8 mouse cellular contexts compared by ENCODE assay signal in the genomic region with DNA sequence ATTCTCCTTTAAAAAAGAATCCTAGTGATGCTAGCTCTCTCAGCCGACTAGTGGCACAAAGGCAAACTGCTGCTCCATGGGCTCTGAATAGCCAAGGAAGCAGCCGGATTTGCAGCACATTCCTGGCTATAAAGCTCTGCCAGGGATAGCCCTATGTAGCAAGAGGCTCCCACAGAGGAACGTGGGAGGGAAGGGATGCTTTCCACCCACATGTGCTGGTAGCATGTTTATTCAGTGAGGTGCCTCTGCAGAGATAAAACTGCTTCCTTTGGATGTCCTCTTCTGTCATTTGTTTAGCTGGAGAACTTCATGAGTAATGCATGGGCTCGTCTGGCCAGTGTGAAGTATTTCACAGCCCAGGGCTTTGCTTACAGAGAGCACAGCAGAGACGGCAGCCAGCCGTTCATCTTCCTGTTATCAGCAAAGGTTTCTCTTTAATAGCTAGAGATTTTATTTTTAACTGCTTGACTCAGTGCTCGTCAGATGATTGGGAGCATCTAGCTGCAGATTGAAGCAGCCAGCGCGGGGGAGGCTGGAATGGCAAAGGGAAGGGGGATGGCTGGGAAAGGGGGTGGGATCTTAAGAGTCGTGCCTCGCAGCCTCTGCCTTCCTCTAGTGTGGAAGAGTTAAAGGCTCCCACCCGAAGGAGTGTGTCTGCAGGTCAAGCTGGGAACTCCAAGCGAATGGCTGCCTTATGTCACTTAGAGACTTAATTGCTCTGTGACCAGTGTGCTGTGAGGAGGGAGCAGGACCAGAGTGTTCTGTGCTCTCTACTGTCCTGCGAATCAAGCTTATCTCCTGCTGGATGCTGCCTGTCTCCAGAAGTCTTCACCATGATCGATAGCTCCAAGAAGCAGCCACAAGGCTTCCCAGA.
DNase-seq lines count a peak whose midpoint lies in the region; ATAC-seq and TF ChIP-seq lines count a peak whose summit lies in the region.

No protein-coding gene starts in this region.

- peak overlapping the region; percentile 60 for H3K27ac ChIP-seq in embryonic fibroblast, embryonic 13.5 days (ENCODE audit: insufficient read depth, low read length)
- H3K27ac ChIP-seq in heart, embryonic 11.5 days (ENCODE audit: low read depth, low read length), result peak overlapping the region; percentile 84
- H3K27ac ChIP-seq in kidney, embryonic 15.5 days, result peak overlapping the region; percentile 86
- H3K27ac ChIP-seq in limb, embryonic 13.5 days, result no peak overlapping the region
- H3K27ac ChIP-seq in midbrain, postnatal 0 days (ENCODE audit: low read depth, low read length), result peak overlapping the region; percentile 77

- H3K9ac ChIP-seq in heart, embryonic 11.5 days (ENCODE audit: low read depth, low read length), result peak overlapping the region; percentile 39; the same call in 1 of the 2 replicates
- no peak overlapping the region for H3K9ac ChIP-seq in kidney, embryonic 15.5 days
- H3K9ac ChIP-seq in limb, embryonic 13.5 days, result peak overlapping the region; percentile 40; the same call in 1 of the 2 replicates
- H3K9ac ChIP-seq in midbrain, postnatal 0 days (replicated peaks; ENCODE audit: low read length, poor library complexity, severe bottlenecking), result peak overlapping the region; percentile 42

- peak; percentile 96 for DNase-seq in brain, adult 2 months (ENCODE audit: low read depth, low spot score)
- DNase-seq in midbrain, postnatal 0 days (ENCODE audit: low spot score), result peak; percentile 84
- DNase-seq in testis, postnatal 10 days (ENCODE audit: low spot score), result peak; percentile 83

- H3K4me1 ChIP-seq in embryonic fibroblast, embryonic 13.5 days (ENCODE audit: control insufficient read depth, insufficient read depth, low read length), result peaks cover 14% of the 10 kb centered on the region
- H3K4me1 ChIP-seq in heart, embryonic 11.5 days (ENCODE audit: control insufficient read depth, insufficient read depth, low read length), result peaks cover 39% of the 10 kb centered on the region
- peaks cover 35% of the 10 kb centered on the region for H3K4me1 ChIP-seq in kidney, embryonic 15.5 days
- H3K4me1 ChIP-seq in limb, embryonic 13.5 days, result peaks cover 38% of the 10 kb centered on the region
- H3K4me1 ChIP-seq in midbrain, postnatal 0 days (ENCODE audit: insufficient read depth, low read length), result peaks cover 3% of the 10 kb centered on the region; the same call in 1 of the 2 replicates

- peak; percentile 59 for ATAC-seq in heart, embryonic 11.5 days (replicated peaks; ENCODE audit: insufficient number of reproducible peaks, low FRiP score, low TSS enrichment)
- peak; percentile 79 for ATAC-seq in kidney, embryonic 15.5 days (replicated peaks; ENCODE audit: low FRiP score)
- peak; percentile 77 for ATAC-seq in limb, embryonic 13.5 days (ENCODE audit: low FRiP score, low read depth)
- peak; percentile 83 for ATAC-seq in midbrain, postnatal 0 days (ENCODE audit: low FRiP score)
- ATAC-seq in granulocyte monocyte progenitor cell, adult 5-6 weeks (replicated peaks; ENCODE audit: poor library complexity, severe bottlenecking), result no peak

- peak overlapping the region; percentile 61 for H3K4me2 ChIP-seq in heart, embryonic 11.5 days
- H3K4me2 ChIP-seq in kidney, embryonic 15.5 days, result peak overlapping the region; percentile 57
- H3K4me2 ChIP-seq in limb, embryonic 13.5 days (replicated peaks), result peak overlapping the region; percentile 50
- H3K4me2 ChIP-seq in midbrain, postnatal 0 days (ENCODE audit: low read depth, low read length, poor library complexity, severe bottlenecking), result peak overlapping the region; percentile 58

- no peaks in the 10 kb centered on the region for H3K36me3 ChIP-seq in heart, embryonic 11.5 days (ENCODE audit: control insufficient read depth, insufficient read depth, low read length)
- H3K36me3 ChIP-seq in kidney, embryonic 15.5 days, result no peaks in the 10 kb centered on the region
- no peaks in the 10 kb centered on the region for H3K36me3 ChIP-seq in limb, embryonic 13.5 days
- H3K36me3 ChIP-seq in midbrain, postnatal 0 days (ENCODE audit: insufficient read depth, low read length), result no peaks in the 10 kb centered on the region

- peak overlapping the region; percentile 7; the same call in 1 of the 2 replicates for H3K4me3 ChIP-seq in embryonic fibroblast, embryonic 13.5 days (ENCODE audit: insufficient read depth, low read length)
- peak overlapping the region; percentile 36 for H3K4me3 ChIP-seq in heart, embryonic 11.5 days (ENCODE audit: low read depth, low read length)
- H3K4me3 ChIP-seq in kidney, embryonic 15.5 days (replicated peaks), result peak overlapping the region; percentile 26
- peak overlapping the region; percentile 19 for H3K4me3 ChIP-seq in limb, embryonic 13.5 days
- H3K4me3 ChIP-seq in midbrain, postnatal 0 days (ENCODE audit: low read depth, low read length), result peak overlapping the region; percentile 38

- no peaks in the 10 kb centered on the region for H3K9me3 ChIP-seq in heart, embryonic 11.5 days (replicated peaks; ENCODE audit: control insufficient read depth, low read length)
- H3K9me3 ChIP-seq in kidney, embryonic 15.5 days (replicated peaks), result no peaks in the 10 kb centered on the region
- H3K9me3 ChIP-seq in limb, embryonic 13.5 days, result no peaks in the 10 kb centered on the region
- no peaks in the 10 kb centered on the region for H3K9me3 ChIP-seq in midbrain, postnatal 0 days (ENCODE audit: low read length)

- H3K27me3 ChIP-seq in heart, embryonic 11.5 days (ENCODE audit: control insufficient read depth, insufficient read depth, low read length), result no peaks in the 10 kb centered on the region
- no peaks in the 10 kb centered on the region for H3K27me3 ChIP-seq in kidney, embryonic 15.5 days
- H3K27me3 ChIP-seq in limb, embryonic 13.5 days, result no peaks in the 10 kb centered on the region
- H3K27me3 ChIP-seq in midbrain, postnatal 0 days (ENCODE audit: insufficient read depth, low read length), result no peaks in the 10 kb centered on the region

- TF ChIP-seq POLR2A in embryonic fibroblast, embryonic 13.5 days (IDR thresholded peaks at IDR 0.05; ENCODE audit: low read depth, low read length), result no peak

- WGBS in heart, embryonic 11.5 days (ENCODE audit: insufficient replicate concordance), result 2% methylated on average over 15 of the region's 15 CpGs
- 5% methylated on average over 15 of the region's 15 CpGs for WGBS in kidney, embryonic 15.5 days
- 11% methylated on average over 15 of the region's 15 CpGs for WGBS in limb, embryonic 13.5 days
- 10% methylated on average over 15 of the region's 15 CpGs for WGBS in midbrain, postnatal 0 days

- TF ChIP-seq CTCF in embryonic fibroblast, embryonic 13.5 days (IDR thresholded peaks at IDR 0.05; ENCODE audit: borderline replicate concordance, insufficient read depth, low read length), result peak; percentile 34; the same call in 1 of the 2 replicates
- TF ChIP-seq CTCF in midbrain, postnatal 0 days (IDR thresholded peaks at IDR 0.05), result peak; percentile 86
